Mouse (Mus musculus) liver, postnatal 0 days (tissue): ENCODE data around the gene Hist1h3f.

Source experiments
- CTCF ChIP-seq: sonication (generic); IDR thresholded peaks from 2 replicates; pipeline ENCODE4 v1.5.1; 2016; ENCODE audit warnings: antibody characterized with exemption, low read depth
- EP300 ChIP-seq: IDR thresholded peaks from 2 replicates; pipeline ENCODE4 v1.6.1; 2016; ENCODE audit warnings: antibody characterized with exemption, low read depth, mild to moderate bottlenecking

DNA sequence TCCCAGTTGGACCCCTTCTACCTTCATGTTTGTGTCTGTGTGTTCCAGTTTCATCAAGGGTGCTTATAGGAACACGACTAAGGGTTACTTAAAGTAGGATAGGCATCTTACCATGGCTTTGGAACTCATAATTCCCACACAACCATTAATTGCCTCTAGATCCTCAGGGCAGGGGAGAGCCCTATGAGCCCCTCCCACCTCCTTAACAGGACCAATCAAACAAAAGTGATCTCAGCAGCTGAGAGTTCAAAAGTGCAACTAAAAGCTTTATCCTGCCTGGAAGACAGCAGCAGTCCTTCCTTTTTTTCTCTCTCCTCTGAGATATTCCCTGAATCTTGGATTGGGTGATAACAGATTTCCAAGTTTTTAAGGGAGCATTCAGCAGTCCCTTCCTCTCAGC, 33.7 kb upstream of the Hist1h3f start:
- no peak for TF ChIP-seq CTCF
- TF ChIP-seq EP300, result no peak
